Mouse (Mus musculus) thymus, adult 2 months (tissue): ENCODE measurements around the gene Tcerg1l. TPM values are rescaled to one million over a fixed set of nuclear protein-coding genes. Genes with fewer than 3 reads are reported as not detected.

Experiments used
- DNase-seq: peaks from one replicate; pipeline ENCODE4 v3.0.0; 2021
- H3K27ac ChIP-seq: fragments of 200-500 bp; 2 replicates; pipeline ENCODE4 v1.5.1; 2012; ENCODE audit warnings: low read length, control low read depth; ENCODE audit not compliant: control insufficient read depth, insufficient read depth
- H3K27me3 ChIP-seq: fragments of 200-500 bp; 2 replicates; pipeline ENCODE4 v1.6.1; 2012; ENCODE audit warnings: mild to moderate bottlenecking, low read length, moderate library complexity, mixed read lengths; ENCODE audit not compliant: control insufficient read depth, insufficient read depth
- H3K36me3 ChIP-seq: fragments of 200-500 bp; 2 replicates; pipeline ENCODE4 v1.6.1; 2012; ENCODE audit warnings: mild to moderate bottlenecking, low read length, moderate library complexity; ENCODE audit not compliant: control insufficient read depth, insufficient read depth
- H3K4me1 ChIP-seq: fragments of 200-500 bp; replicated peaks from 2 replicates; pipeline ENCODE4 v1.6.1; 2012; ENCODE audit warnings: low read length; ENCODE audit not compliant: control insufficient read depth, insufficient read depth
- H3K4me3 ChIP-seq: fragments of 200-500 bp; 2 replicates; pipeline ENCODE4 v1.5.1; 2012; ENCODE audit warnings: mild to moderate bottlenecking, low read length, control low read depth, moderate library complexity; ENCODE audit not compliant: control insufficient read depth, insufficient read depth
- CTCF ChIP-seq: fragments of 200-500 bp; IDR thresholded peaks from 2 replicates; pipeline ENCODE4 v1.5.1; 2012; ENCODE audit warnings: mild to moderate bottlenecking, control low read depth, low read length, moderate library complexity, borderline replicate concordance; ENCODE audit not compliant: control insufficient read depth, poor library complexity, insufficient read depth; ENCODE audit errors: extremely low read depth
- POLR2A ChIP-seq: fragments of 200-500 bp; IDR thresholded peaks from 2 replicates; pipeline ENCODE4 v1.6.1; 2012; ENCODE audit warnings: mild to moderate bottlenecking, low read length, control low read depth, moderate library complexity; ENCODE audit not compliant: control insufficient read depth, poor library complexity, insufficient read depth; ENCODE audit errors: extremely low read depth
- WGBS: fragments of 180-500 bp; shearing (Covaris S2); methylation state at CpG from one replicate; pipeline ENCODE4 v1.1.7; 2018; 5-methylcytosine and 5-hydroxymethylcytosine counted together
- polyA plus RNA-seq: library from polyadenylated mRNA; depleted of rRNA; stranded (reverse); fragments of >200 nt; gene quantifications from 2 replicates; pipeline ENCODE4 v1.2.3, GENCODE M21; 2012

Gene Tcerg1l
- polyA plus RNA-seq, 1 experiment: 0.85 TPM

DNA sequence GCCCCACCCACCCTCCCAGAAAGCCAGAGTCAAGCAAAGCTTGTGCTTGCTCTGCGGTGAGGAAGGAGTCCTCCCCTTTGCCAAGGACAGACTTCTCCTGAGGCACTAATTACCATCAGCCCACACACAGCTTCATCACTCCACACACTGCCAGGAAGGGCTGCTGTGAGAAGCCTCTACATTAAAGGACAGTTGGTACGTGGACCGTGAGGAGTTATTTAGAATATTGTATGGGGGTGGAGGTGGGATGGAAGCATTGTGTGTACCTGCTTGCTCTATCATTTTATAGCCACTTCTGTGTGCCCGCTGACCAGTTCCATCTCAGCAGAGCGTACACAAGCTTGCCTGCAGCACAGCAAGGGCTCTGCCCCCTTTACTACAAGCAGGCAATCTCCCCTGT lies 16.0 kb upstream of the Tcerg1l start:
- 85% methylated on average over 5 of the region's 5 CpGs for WGBS
- TF ChIP-seq CTCF: no peak
- no peak for TF ChIP-seq POLR2A
- H3K4me1 ChIP-seq: no peaks in the 10 kb centered on the region
- DNase-seq: no peak
- no peaks in the 10 kb centered on the region for H3K27me3 ChIP-seq
- H3K27ac ChIP-seq: no peak overlapping the region
- no peaks in the 10 kb centered on the region for H3K36me3 ChIP-seq
- H3K4me3 ChIP-seq: no peak overlapping the region

- Histone ChIP-seq H3K4me1 (no peaks in the 10 kb centered on the region), H3K36me3 (no peaks in the 10 kb centered on the region), H3K27me3 (0 out of 2 replicates have a peak, but pooled peaks cover 2% of the 10 kb centered on the region), H3K4me3 (no peak overlapping the region), H3K27ac (no peak overlapping the region)
- 94% methylated on average over 5 of the region's 5 CpGs for WGBS
- TF ChIP-seq POLR2A (no peak), CTCF (no peak)
- no peak for DNase-seq
These were observed 4.1 kb upstream of the Tcerg1l start for GRCm38 (mm10) chr7:138401641-138402040.

- TF ChIP-seq CTCF: no peak
- TF ChIP-seq POLR2A: no peak
- Histone ChIP-seq H3K4me1 (no peaks in the 10 kb centered on the region), H3K36me3 (no peaks in the 10 kb centered on the region), H3K27ac (no peak overlapping the region), H3K4me3 (no peak overlapping the region), H3K27me3 (0 out of 2 replicates have a peak, but pooled peaks cover 2% of the 10 kb centered on the region)
- WGBS: 85% methylated on average over 8 of the region's 8 CpGs
- no peak for DNase-seq
These were observed 3.2 kb upstream of the Tcerg1l start for GRCm38 (mm10) chr7:138400506-138401272.

DNA sequence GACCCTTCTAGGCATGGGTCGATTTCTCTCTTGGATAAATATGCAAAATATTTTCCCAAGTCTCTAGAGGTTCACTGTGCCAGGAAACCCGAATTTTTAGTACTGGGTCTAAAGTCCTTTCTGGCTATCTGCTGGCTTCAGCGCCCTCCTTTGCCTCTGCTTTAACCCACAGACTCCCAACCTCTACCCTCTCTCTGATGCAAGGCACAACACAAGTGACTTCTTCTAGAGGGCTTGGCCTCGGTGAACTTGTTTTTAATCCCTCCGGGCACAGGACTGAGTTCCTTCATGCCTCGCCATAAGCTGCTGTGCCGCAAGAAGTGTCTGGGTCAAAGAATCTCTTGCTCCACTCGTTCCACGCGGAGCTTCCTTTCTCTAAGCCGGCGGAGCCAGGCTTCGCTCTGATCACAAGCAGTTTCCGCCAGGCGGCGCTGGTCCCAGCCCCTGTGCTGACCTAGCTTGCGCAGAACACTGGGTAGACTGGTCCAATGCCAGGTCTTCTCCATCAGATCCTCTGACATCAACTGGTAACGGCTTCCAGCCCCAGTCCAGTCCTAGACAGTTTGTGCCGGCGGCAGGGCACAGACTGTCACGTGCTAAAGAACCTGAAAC lies 758 bp upstream of the Tcerg1l start:
- WGBS: 8% methylated on average over 21 of the region's 21 CpGs
- no peaks in the 10 kb centered on the region for H3K4me1 ChIP-seq
- no peak for DNase-seq
- no peaks in the 10 kb centered on the region for H3K36me3 ChIP-seq
- H3K27ac ChIP-seq: no peak overlapping the region
- 0 out of 2 replicates have a peak, but pooled peaks cover 2% of the 10 kb centered on the region for H3K27me3 ChIP-seq
- no peak for TF ChIP-seq POLR2A
- no peak for TF ChIP-seq CTCF
- no peak overlapping the region for H3K4me3 ChIP-seq

- Histone ChIP-seq H3K4me1 (no peaks in the 10 kb centered on the region), H3K27me3 (0 out of 2 replicates have a peak, but pooled peaks cover 2% of the 10 kb centered on the region), H3K4me3 (no peak overlapping the region), H3K27ac (no peak overlapping the region), H3K36me3 (no peaks in the 10 kb centered on the region)
- 5% methylated on average over 41 of the region's 41 CpGs for WGBS
- TF ChIP-seq POLR2A (no peak), CTCF (no peak)
- DNase-seq: no peak
These were observed 556 bp downstream of the Tcerg1l start for GRCm38 (mm10) chr7:138396863-138397484.

- 56% methylated on average over 13 of the region's 13 CpGs for WGBS
- 0 out of 2 replicates have a peak, but pooled peaks cover 2% of the 10 kb centered on the region for H3K27me3 ChIP-seq
These were observed 1.2 kb downstream of the Tcerg1l start for GRCm38 (mm10) chr7:138396109-138396862.

More at GRCm38 (mm10) chr7:138396109-138396862, 1.2 kb downstream of the Tcerg1l start:
- Histone ChIP-seq H3K27ac (no peak overlapping the region), H3K4me1 (no peaks in the 10 kb centered on the region), H3K4me3 (no peak overlapping the region), H3K36me3 (no peaks in the 10 kb centered on the region)
- no peak for DNase-seq
- no peak for TF ChIP-seq POLR2A
- TF ChIP-seq CTCF: no peak
